Mouse (Mus musculus): ENCODE data around the gene 2900026A02Rik. TPM values are rescaled to one million over a fixed set of nuclear protein-coding genes. Genes with fewer than 3 reads are reported as not detected.

2900026A02Rik gene
- total and polyA plus RNA-seq, 3 experiments = 0.05 TPM; not detected in 2

GRCm38 (mm10) chr5:113142486-113142885 is 78.5 kb downstream of the 2900026A02Rik start:
- Histone ChIP-seq H3K4me1 (ENCODE audit: insufficient read depth, low read depth, low read length) (no peaks in the 10 kb centered on the region), H3K4me3 (ENCODE audit: low read depth, low read length) (peak overlapping the region; percentile 15; the same call in 1 of the 2 replicates), H3K27me3 (ENCODE audit: insufficient read depth, low read length) (no peaks in the 10 kb centered on the region), H3K36me3 (replicated peaks) (no peaks in the 10 kb centered on the region), H3K9me3 (replicated peaks) (peaks cover 93% of the 10 kb centered on the region)
- ATAC-seq (ENCODE audit: extremely low read depth, insufficient number of reproducible peaks, low FRiP score, poor library complexity, severe bottlenecking) (no peak), DNase-seq (ENCODE audit: low spot score) (no peak)
- no peak for TF ChIP-seq CTCF (IDR thresholded peaks at IDR 0.05; ENCODE audit: low read depth, low read length)
- TF ChIP-seq TAL1 (conservative IDR thresholded peaks at IDR 0.05; ENCODE audit: low read depth, low read length) = no peak
- no peak for TF ChIP-seq GATA2 (IDR thresholded peaks at IDR 0.05; ENCODE audit: borderline replicate concordance, low read depth, low read length)
- TF ChIP-seq POLR2AphosphoS5 (IDR thresholded peaks at IDR 0.05; ENCODE audit: insufficient replicate concordance, low read depth, low read length) = no peak
- TF ChIP-seq GATA1 (IDR thresholded peaks at IDR 0.05; ENCODE audit: borderline replicate concordance, low read length) = no peak

GRCm38 (mm10) chr5:113142018-113142417 is 79.0 kb downstream of the 2900026A02Rik start:
- Histone ChIP-seq H3K9me3 (replicated peaks) (peaks cover 93% of the 10 kb centered on the region), H3K4me3 (ENCODE audit: low read depth, low read length) (peak overlapping the region; percentile 15; the same call in 1 of the 2 replicates), H3K36me3 (replicated peaks) (no peaks in the 10 kb centered on the region), H3K4me1 (ENCODE audit: insufficient read depth, low read depth, low read length) (no peaks in the 10 kb centered on the region), H3K27me3 (ENCODE audit: insufficient read depth, low read length) (no peaks in the 10 kb centered on the region)
- TF ChIP-seq TAL1 (conservative IDR thresholded peaks at IDR 0.05; ENCODE audit: low read depth, low read length) (no peak), GATA2 (IDR thresholded peaks at IDR 0.05; ENCODE audit: borderline replicate concordance, low read depth, low read length) (no peak), GATA1 (IDR thresholded peaks at IDR 0.05; ENCODE audit: borderline replicate concordance, low read length) (no peak), CTCF (IDR thresholded peaks at IDR 0.05; ENCODE audit: low read depth, low read length) (no peak), POLR2AphosphoS5 (IDR thresholded peaks at IDR 0.05; ENCODE audit: insufficient replicate concordance, low read depth, low read length) (no peak)
- DNase-seq (ENCODE audit: low spot score) (no peak), ATAC-seq (ENCODE audit: extremely low read depth, insufficient number of reproducible peaks, low FRiP score, poor library complexity, severe bottlenecking) (no peak)

- Histone ChIP-seq H3K36me3 (replicated peaks) (no peaks in the 10 kb centered on the region), H3K27me3 (ENCODE audit: insufficient read depth, low read length) (no peaks in the 10 kb centered on the region), H3K4me3 (ENCODE audit: low read depth, low read length) (no peak overlapping the region), H3K4me1 (ENCODE audit: insufficient read depth, low read depth, low read length) (no peaks in the 10 kb centered on the region), H3K9me3 (replicated peaks) (peaks cover 93% of the 10 kb centered on the region)
- DNase-seq (ENCODE audit: low spot score) (no peak), ATAC-seq (ENCODE audit: extremely low read depth, insufficient number of reproducible peaks, low FRiP score, poor library complexity, severe bottlenecking) (no peak)
- TF ChIP-seq GATA2 (IDR thresholded peaks at IDR 0.05; ENCODE audit: borderline replicate concordance, low read depth, low read length) = no peak
- TF ChIP-seq CTCF (IDR thresholded peaks at IDR 0.05; ENCODE audit: low read depth, low read length) = no peak
- no peak for TF ChIP-seq POLR2AphosphoS5 (IDR thresholded peaks at IDR 0.05; ENCODE audit: insufficient replicate concordance, low read depth, low read length)
- no peak for TF ChIP-seq GATA1 (IDR thresholded peaks at IDR 0.05; ENCODE audit: borderline replicate concordance, low read length)
- TF ChIP-seq TAL1 (conservative IDR thresholded peaks at IDR 0.05; ENCODE audit: low read depth, low read length) = no peak
Observed at GRCm38 (mm10) chr5:113140872-113141271, 80.2 kb downstream of the 2900026A02Rik start.

- no peak for DNase-seq (ENCODE audit: low spot score)
- Histone ChIP-seq H3K4me1 (ENCODE audit: insufficient read depth, low read depth, low read length) (no peaks in the 10 kb centered on the region), H3K9me3 (replicated peaks) (peaks cover 93% of the 10 kb centered on the region), H3K27me3 (ENCODE audit: insufficient read depth, low read length) (no peaks in the 10 kb centered on the region), H3K36me3 (replicated peaks) (no peaks in the 10 kb centered on the region), H3K4me3 (ENCODE audit: low read depth, low read length) (no peak overlapping the region)
- ATAC-seq (ENCODE audit: extremely low read depth, insufficient number of reproducible peaks, low FRiP score, poor library complexity, severe bottlenecking) = no peak
- no peak for TF ChIP-seq TAL1 (conservative IDR thresholded peaks at IDR 0.05; ENCODE audit: low read depth, low read length)
- TF ChIP-seq GATA1 (IDR thresholded peaks at IDR 0.05; ENCODE audit: borderline replicate concordance, low read length) = no peak
- TF ChIP-seq CTCF (IDR thresholded peaks at IDR 0.05; ENCODE audit: low read depth, low read length) = no peak
- no peak for TF ChIP-seq POLR2AphosphoS5 (IDR thresholded peaks at IDR 0.05; ENCODE audit: insufficient replicate concordance, low read depth, low read length)
- TF ChIP-seq GATA2 (IDR thresholded peaks at IDR 0.05; ENCODE audit: borderline replicate concordance, low read depth, low read length) = no peak
Observed at GRCm38 (mm10) chr5:113140051-113140450, 81.0 kb downstream of the 2900026A02Rik start.

- TF ChIP-seq CTCF (IDR thresholded peaks at IDR 0.05; ENCODE audit: low read depth, low read length) = no peak
- TF ChIP-seq TAL1 (conservative IDR thresholded peaks at IDR 0.05; ENCODE audit: low read depth, low read length) = no peak
- no peak for TF ChIP-seq POLR2AphosphoS5 (IDR thresholded peaks at IDR 0.05; ENCODE audit: insufficient replicate concordance, low read depth, low read length)
- peak overlapping the region; percentile 45; the same call in 1 of the 2 replicates for H3K4me3 ChIP-seq (ENCODE audit: low read depth, low read length)
Observed at GRCm38 (mm10) chr5:113139064-113139726, 81.8 kb downstream of the 2900026A02Rik start.

GRCm38 (mm10) chr5:113138319-113139063 is 82.5 kb downstream of the 2900026A02Rik start:
- no peak for ATAC-seq (ENCODE audit: extremely low read depth, insufficient number of reproducible peaks, low FRiP score, poor library complexity, severe bottlenecking)
- H3K27me3 ChIP-seq (ENCODE audit: insufficient read depth, low read length) = no peaks in the 10 kb centered on the region
- peak overlapping the region; percentile 45; the same call in 1 of the 2 replicates for H3K4me3 ChIP-seq (ENCODE audit: low read depth, low read length)

More at GRCm38 (mm10) chr5:113139064-113139726, 81.8 kb downstream of the 2900026A02Rik start:
- DNase-seq (ENCODE audit: low spot score) (no peak), ATAC-seq (ENCODE audit: extremely low read depth, insufficient number of reproducible peaks, low FRiP score, poor library complexity, severe bottlenecking) (no peak)
- Histone ChIP-seq H3K4me1 (ENCODE audit: insufficient read depth, low read depth, low read length) (no peaks in the 10 kb centered on the region), H3K27me3 (ENCODE audit: insufficient read depth, low read length) (no peaks in the 10 kb centered on the region), H3K9me3 (replicated peaks) (peaks cover 96% of the 10 kb centered on the region), H3K36me3 (replicated peaks) (no peaks in the 10 kb centered on the region)

More at GRCm38 (mm10) chr5:113138319-113139063, 82.5 kb downstream of the 2900026A02Rik start:
- no peak for TF ChIP-seq POLR2AphosphoS5 (IDR thresholded peaks at IDR 0.05; ENCODE audit: insufficient replicate concordance, low read depth, low read length)
- no peak for TF ChIP-seq TAL1 (conservative IDR thresholded peaks at IDR 0.05; ENCODE audit: low read depth, low read length)
- no peak for TF ChIP-seq GATA2 (IDR thresholded peaks at IDR 0.05; ENCODE audit: borderline replicate concordance, low read depth, low read length)
- no peak for TF ChIP-seq GATA1 (IDR thresholded peaks at IDR 0.05; ENCODE audit: borderline replicate concordance, low read length)
- no peak for TF ChIP-seq CTCF (IDR thresholded peaks at IDR 0.05; ENCODE audit: low read depth, low read length)
- no peaks in the 10 kb centered on the region for H3K4me1 ChIP-seq (ENCODE audit: insufficient read depth, low read depth, low read length)
- DNase-seq (ENCODE audit: low spot score) = no peak
- H3K9me3 ChIP-seq (replicated peaks) = peaks cover 96% of the 10 kb centered on the region
- H3K36me3 ChIP-seq (replicated peaks) = no peaks in the 10 kb centered on the region
